Mouse (Mus musculus) cerebellum, adult 2 months (tissue): ENCODE measurements at regions not wholly inside any gene's neighbourhood (a gene's known extent, or its start where the extent isn't known, plus 50 kb on each side); places are given as distances from the start of the nearest gene placed in this dataset.

ENCODE experiments used
- CTCF ChIP-seq: fragments of 200-500 bp; IDR thresholded peaks from 2 replicates; pipeline ENCODE4 v1.5.1; 2011; ENCODE audit warnings: low read depth, mild to moderate bottlenecking, control low read depth, low read length, moderate library complexity, borderline replicate concordance; ENCODE audit not compliant: insufficient read depth
- POLR2A ChIP-seq: fragments of 200-500 bp; IDR thresholded peaks from 2 replicates; pipeline ENCODE4 v1.6.1; 2011; ENCODE audit warnings: low read length, control low read depth, borderline replicate concordance; ENCODE audit not compliant: insufficient read depth

GRCm38 (mm10) chr17:14455251-14455743 lies 176.0 kb downstream of the Smoc2 start:
- no peak for TF ChIP-seq CTCF
- no peak for TF ChIP-seq POLR2A
